10 mouse cellular contexts compared by ENCODE assay signal in the genomic region with DNA sequence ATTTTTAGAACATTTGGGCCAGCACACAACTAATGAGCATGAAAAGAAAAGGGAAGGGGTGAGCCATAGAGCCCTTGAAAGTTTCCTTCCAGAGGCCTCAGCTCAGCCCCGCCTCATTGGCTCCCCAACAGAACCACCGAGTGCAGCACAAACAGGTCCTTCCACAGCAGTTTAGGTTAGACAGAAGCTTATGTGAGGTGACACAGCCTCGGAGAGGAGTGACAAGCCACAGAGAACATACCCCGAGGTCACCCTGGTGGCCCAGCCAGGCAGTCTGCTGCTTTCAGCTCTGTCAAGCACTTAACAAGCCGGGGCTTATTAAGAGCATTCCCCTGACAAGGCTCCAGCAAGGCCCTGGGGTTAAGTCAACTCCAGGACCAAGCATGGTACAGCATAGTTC. TPM values are rescaled to one million over a fixed set of nuclear protein-coding genes. Genes with fewer than 3 reads are reported as not detected.
DNase-seq lines count a peak whose midpoint lies in the region; ATAC-seq lines count a peak whose summit lies in the region.
"Had no signal": no experiment of that assay in that cellular context is flagged by ENCODE, and none has a peak within 500 bp of the region (broad histone marks: within the 10 kb centered on the region; RNA-seq: fewer than 3 reads in every experiment).

No protein-coding gene starts in this region.

- H3K4me3 ChIP-seq in midbrain, embryonic 11.5 days (ENCODE audit: low read depth, low read length), result no peak overlapping the region
- H3K4me3 ChIP-seq: forebrain, embryonic 13.5 days; left cerebral cortex, adult 2 months had no signal

- 69% methylated on average over 5 of the region's 5 CpGs for WGBS in midbrain, embryonic 11.5 days

- no peaks in the 10 kb centered on the region for H3K36me3 ChIP-seq in midbrain, embryonic 11.5 days (ENCODE audit: control insufficient read depth, insufficient read depth, low read length)

- peaks cover 11% of the 10 kb centered on the region for H3K27me3 ChIP-seq in midbrain, embryonic 11.5 days (ENCODE audit: control insufficient read depth, insufficient read depth, low read length)

- no peak for ATAC-seq in midbrain, embryonic 11.5 days (ENCODE audit: low FRiP score)
- ATAC-seq: forebrain, embryonic 13.5 days had no signal

- H3K4me2 ChIP-seq in midbrain, embryonic 11.5 days, result no peak overlapping the region
- H3K4me2 ChIP-seq: forebrain, embryonic 13.5 days had no signal

- H3K4me1 ChIP-seq in midbrain, embryonic 11.5 days (ENCODE audit: control insufficient read depth, insufficient read depth, low read length), result peaks cover 11% of the 10 kb centered on the region

- no peaks in the 10 kb centered on the region for H3K9me3 ChIP-seq in midbrain, embryonic 11.5 days (ENCODE audit: control insufficient read depth, low read length)
- H3K9me3 ChIP-seq: forebrain, embryonic 13.5 days had no signal

- DNase-seq in embryo, embryonic 11 days, result peak; percentile 13
- DNase-seq in embryo, embryonic 10.5 days (ENCODE audit: low spot score), result no peak
- peak; percentile 23 to 41 for DNase-seq in spleen, postnatal 10 days (ENCODE audit: low spot score in 2 of 2)
- DNase-seq in spleen, adult 12 weeks (ENCODE audit: low spot score), result no peak
- peak; percentile 37 to 55 for DNase-seq in kidney, postnatal 4 days
- DNase-seq in midbrain, embryonic 11.5 days (ENCODE audit: low spot score, missing footprints), result no peak
- DNase-seq in urinary bladder, postnatal 36 days (ENCODE audit: low spot score in 2 of 2), result no peak
- DNase-seq in left cerebral cortex, adult 18-20 months (ENCODE audit: low spot score in 2 of 2), result no peak

- H3K9ac ChIP-seq in midbrain, embryonic 11.5 days (ENCODE audit: low read length), result no peak overlapping the region
- H3K9ac ChIP-seq: forebrain, embryonic 13.5 days had no signal

- no peak overlapping the region for H3K27ac ChIP-seq in midbrain, embryonic 11.5 days (ENCODE audit: low read depth, low read length)
- H3K27ac ChIP-seq: forebrain, embryonic 13.5 days had no signal

RNA-seq across cellular contexts. Expression of gene Ubash3b, which starts 8.4 kb away (rescaled TPM):
- 9.4 and 9.5 TPM in 2 replicates for polyA plus RNA-seq in midbrain, embryonic 11.5 days (2014; fragmentation: Nextera tagmentation; extraction: Ambion mirVana)
- 10 to 100 TPM; 24.7 to 26.0 TPM for total RNA-seq in left cerebral cortex, adult 18-20 months (2021)

Comparison
In these comparisons a context has a peak if more than half of its experiments do, and no peak if none do; other contexts are left out.
1. DNase-seq: peak in embryo, embryonic 11 days (single experiment), spleen, postnatal 10 days (2 of 2) and kidney, postnatal 4 days (2 of 2); none in embryo, embryonic 10.5 days (single experiment), spleen, adult 12 weeks (single experiment), midbrain, embryonic 11.5 days (single experiment), urinary bladder, postnatal 36 days (0 of 2) and left cerebral cortex, adult 18-20 months (0 of 2).